Mouse (Mus musculus) cortical plate, adult 2 months (tissue): Measurements from ENCODE around the gene Tex261. TPM values are rescaled to one million over a fixed set of nuclear protein-coding genes. Genes with fewer than 3 reads are reported as not detected.
"Not testable (repeated sequence)": the region's sequence is repeated elsewhere in the genome, so short reads cannot be mapped to it uniquely, and the experiment has no call there.

Experiments used
- H3K27ac ChIP-seq: fragments of 200-500 bp; 2 replicates; pipeline ENCODE4 v1.5.1; 2012; ENCODE audit warnings: low read length, control low read depth, inconsistent platforms; ENCODE audit not compliant: insufficient read depth
- H3K4me1 ChIP-seq: fragments of 200-500 bp; 2 replicates; pipeline ENCODE4 v1.6.1; 2011; ENCODE audit warnings: low read length; ENCODE audit not compliant: control insufficient read depth, insufficient read depth
- H3K4me3 ChIP-seq: fragments of 200-500 bp; 2 replicates; pipeline ENCODE4 v1.5.1; 2011; ENCODE audit warnings: mild to moderate bottlenecking, low read length, control low read depth; ENCODE audit not compliant: insufficient read depth
- CTCF ChIP-seq: fragments of 200-500 bp; IDR thresholded peaks from 2 replicates; pipeline ENCODE4 v1.5.1; 2011; ENCODE audit warnings: mild to moderate bottlenecking, control low read depth, low read length; ENCODE audit not compliant: insufficient read depth; ENCODE audit errors: extremely low read depth
- POLR2A ChIP-seq: fragments of 200-500 bp; IDR thresholded peaks from 2 replicates; pipeline ENCODE4 v1.6.1; 2011; ENCODE audit warnings: mild to moderate bottlenecking, low read length, control low read depth; ENCODE audit not compliant: insufficient read depth; ENCODE audit errors: extremely low read depth
- polyA plus RNA-seq: library from polyadenylated mRNA; depleted of rRNA; stranded (reverse); fragments of >200 nt; gene quantifications from 2 replicates; pipeline ENCODE4 v1.2.3, GENCODE M21; 2012

Gene Tex261
- polyA plus RNA-seq, 1 experiment, result 39.8 TPM

- Histone ChIP-seq H3K4me1 (peaks cover 3% of the 10 kb centered on the region; the same call in 1 of the 2 replicates), H3K4me3 (no peak overlapping the region), H3K27ac (no peak overlapping the region)
- TF ChIP-seq POLR2A (no peak), CTCF (no peak)
Observed at GRCm38 (mm10) chr6:83791251-83791890, 15.8 kb upstream of the Tex261 start.

- not testable (repeated sequence) for H3K4me1 ChIP-seq, H3K4me3 ChIP-seq, H3K27ac ChIP-seq
Observed at GRCm38 (mm10) chr6:83790533-83790932, 14.9 kb upstream of the Tex261 start.

DNA sequence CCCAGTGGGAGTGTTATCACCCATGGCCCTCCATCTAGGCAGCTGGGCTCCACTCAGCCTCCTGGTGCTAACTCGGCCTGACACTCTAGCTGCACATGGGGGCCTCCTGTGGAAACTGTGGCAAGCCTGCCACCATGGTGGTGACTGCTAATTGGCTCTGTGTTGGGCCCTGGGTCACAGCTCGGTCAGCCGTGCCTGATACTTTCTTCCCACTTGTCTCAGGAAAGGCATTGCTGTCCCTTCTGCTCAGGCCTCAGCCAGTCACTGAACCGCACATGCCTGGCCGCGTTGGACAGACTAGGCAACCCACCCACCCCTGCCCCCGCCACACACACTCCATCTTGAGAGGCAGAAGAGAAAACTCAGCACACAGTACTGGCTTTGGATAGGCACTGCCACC lies 12.9 kb upstream of the Tex261 start:
- TF ChIP-seq POLR2A, result no peak
- TF ChIP-seq CTCF, result no peak
- no peak overlapping the region for H3K4me3 ChIP-seq
- no peaks in the 10 kb centered on the region for H3K4me1 ChIP-seq
- no peak overlapping the region for H3K27ac ChIP-seq

GRCm38 (mm10) chr6:83786426-83786825 lies 10.8 kb upstream of the Tex261 start:
- H3K27ac ChIP-seq, result no peak overlapping the region
- H3K4me3 ChIP-seq, result no peak overlapping the region
- no peak for TF ChIP-seq CTCF
- no peak for TF ChIP-seq POLR2A
- no peaks in the 10 kb centered on the region for H3K4me1 ChIP-seq

DNA sequence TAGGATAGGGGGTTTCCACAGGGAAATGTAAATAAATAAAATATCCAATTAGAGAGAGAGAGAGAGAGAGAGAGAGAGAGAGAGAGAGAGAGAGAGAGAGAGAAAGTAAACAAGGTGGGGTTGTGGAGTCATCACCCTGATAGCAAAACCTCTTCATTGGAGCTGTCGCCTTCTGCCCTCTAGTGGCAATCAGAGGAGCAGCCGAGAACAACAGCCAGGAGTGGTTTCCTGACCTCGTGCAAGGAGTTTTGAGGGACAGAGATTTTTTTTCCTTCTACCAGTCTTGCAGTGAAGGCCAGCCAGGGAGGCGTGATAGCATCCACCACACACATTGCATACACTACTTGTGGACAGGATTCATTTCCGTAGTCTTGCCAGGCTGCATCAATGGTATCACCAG lies 3.4 kb upstream of the Tex261 start:
- TF ChIP-seq POLR2A (no peak), CTCF (peak; percentile 66)
- peaks cover 3% of the 10 kb centered on the region for H3K4me1 ChIP-seq

DNA sequence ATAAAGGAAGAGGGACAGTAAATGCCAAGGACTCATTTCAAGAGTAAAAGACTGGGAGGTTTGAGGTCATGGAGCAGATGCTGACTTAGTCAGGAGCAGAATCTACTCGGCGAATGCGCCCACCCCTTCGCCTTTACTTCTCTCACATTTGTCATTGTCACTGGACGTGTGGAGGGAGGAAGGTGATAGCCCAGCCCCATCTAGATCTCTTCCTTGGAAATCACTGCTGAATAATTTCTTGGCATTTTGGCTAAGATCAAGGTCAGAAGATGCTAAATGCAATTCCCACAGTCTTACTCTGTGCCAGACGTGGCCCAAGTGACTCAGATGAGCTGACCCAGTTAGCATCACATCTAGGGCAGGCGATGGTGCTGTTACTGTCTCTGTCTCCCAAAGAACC lies 2.7 kb upstream of the Tex261 start:
- peaks cover 6% of the 10 kb centered on the region for H3K4me1 ChIP-seq
- H3K4me3 ChIP-seq, result no peak overlapping the region
- no peak overlapping the region for H3K27ac ChIP-seq
- no peak for TF ChIP-seq CTCF
- TF ChIP-seq POLR2A, result no peak

More for the DNA sequence above, 3.4 kb upstream of the Tex261 start:
- Histone ChIP-seq H3K27ac (no peak overlapping the region), H3K4me3 (no peak overlapping the region)

GRCm38 (mm10) chr6:83774781-83775563 lies 641 bp downstream of the Tex261 start:
- Histone ChIP-seq H3K4me1 (peaks cover 6% of the 10 kb centered on the region), H3K4me3 (peak overlapping the region; percentile 78), H3K27ac (peak overlapping the region; percentile 18; the same call in 1 of the 2 replicates)
- TF ChIP-seq POLR2A (no peak), CTCF (no peak)

DNA sequence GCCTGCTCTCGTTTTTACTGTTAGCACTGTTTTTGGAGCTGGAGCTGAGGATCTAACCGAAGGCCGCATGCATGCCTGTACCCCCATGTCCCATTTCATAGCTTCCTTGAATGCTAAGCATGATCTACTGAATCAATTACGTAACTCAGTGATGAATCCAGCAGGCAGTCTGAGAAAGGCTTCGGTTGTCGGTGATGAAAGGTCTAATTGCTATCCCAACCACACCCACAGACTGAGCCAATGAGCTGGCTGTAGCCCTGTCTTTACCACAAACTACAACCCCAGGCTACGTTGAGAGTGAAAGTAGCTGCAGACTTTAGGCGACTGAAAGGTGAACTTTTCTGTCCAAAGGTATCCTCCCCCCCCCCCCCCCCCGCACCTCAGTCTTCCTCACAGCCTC lies 1.5 kb downstream of the Tex261 start:
- TF ChIP-seq POLR2A (no peak), CTCF (no peak)
- peaks cover 6% of the 10 kb centered on the region for H3K4me1 ChIP-seq
- H3K4me3 ChIP-seq, result peak overlapping the region; percentile 78; the same call in 1 of the 2 replicates
- no peak overlapping the region for H3K27ac ChIP-seq

GRCm38 (mm10) chr6:83768485-83768884 lies 7.1 kb downstream of the Tex261 start:
- H3K27ac ChIP-seq, result no peak overlapping the region
- TF ChIP-seq CTCF (no peak), POLR2A (no peak)
- H3K4me3 ChIP-seq, result no peak overlapping the region
- 0 out of 2 replicates have a peak, but pooled peaks cover under 1% of the 10 kb centered on the region for H3K4me1 ChIP-seq

GRCm38 (mm10) chr6:83766982-83767381 lies 8.6 kb downstream of the Tex261 start:
- Histone ChIP-seq H3K27ac (no peak overlapping the region), H3K4me1 (0 out of 2 replicates have a peak, but pooled peaks cover 1% of the 10 kb centered on the region), H3K4me3 (no peak overlapping the region)
- TF ChIP-seq POLR2A (no peak), CTCF (no peak)
